Mouse (Mus musculus) G1E (cell line): Measurements from ENCODE around the gene Tmco1. TPM values are rescaled to one million over a fixed set of nuclear protein-coding genes. Genes with fewer than 3 reads are reported as not detected.

Experiments
- ATAC-seq: 2 replicates; pipeline ENCODE4 v1.8.0; 2016; ENCODE audit warnings: mild to moderate bottlenecking; ENCODE audit not compliant: insufficient number of reproducible peaks, poor library complexity, low FRiP score, severe bottlenecking; ENCODE audit errors: extremely low read depth
- DNase-seq: peaks from one replicate; pipeline ENCODE4 v3.0.0; 2012; ENCODE audit warnings: low spot score
- H3K27me3 ChIP-seq: 2 replicates; pipeline ENCODE4 v1.6.1; 2012; ENCODE audit warnings: mild to moderate bottlenecking, low read length, inconsistent platforms; ENCODE audit not compliant: insufficient read depth
- H3K36me3 ChIP-seq: replicated peaks from 2 replicates; pipeline ENCODE3; 2012; ENCODE audit warnings: mild to moderate bottlenecking, inconsistent platforms
- H3K4me1 ChIP-seq: 2 replicates; pipeline ENCODE4 v1.6.1; 2012; ENCODE audit warnings: low read depth, low read length, inconsistent platforms, mixed read lengths; ENCODE audit not compliant: insufficient read depth
- H3K4me3 ChIP-seq: 2 replicates; pipeline ENCODE4 v1.5.1; 2012; ENCODE audit warnings: low read depth, mild to moderate bottlenecking, inconsistent platforms, low read length, moderate library complexity, mixed read lengths
- H3K9me3 ChIP-seq: replicated peaks from 2 replicates; pipeline ENCODE4 v1.6.1; 2012; ENCODE audit warnings: inconsistent platforms
- CTCF ChIP-seq: IDR thresholded peaks from 2 replicates; pipeline ENCODE4 v1.5.1; 2012; ENCODE audit warnings: low read depth, low read length, inconsistent platforms, mixed read lengths
- GATA1 ChIP-seq: IDR thresholded peaks from 2 replicates; pipeline ENCODE4 v1.6.1; 2012; ENCODE audit warnings: borderline replicate concordance, low read length, inconsistent platforms, mixed read lengths
- GATA2 ChIP-seq: IDR thresholded peaks from 2 replicates; pipeline ENCODE4 v1.6.1; 2012; ENCODE audit warnings: low read depth, low read length, inconsistent platforms, borderline replicate concordance
- POLR2AphosphoS5 ChIP-seq: IDR thresholded peaks from 2 replicates; pipeline ENCODE4 v1.6.1; 2012; ENCODE audit warnings: low read depth, low read length, inconsistent platforms; ENCODE audit not compliant: insufficient replicate concordance
- TAL1 ChIP-seq: conservative IDR thresholded peaks from 2 replicates; pipeline ENCODE4 v1.6.1; 2012; ENCODE audit warnings: low read depth, low read length, inconsistent platforms, mixed read lengths
- polyA plus RNA-seq: library from polyadenylated mRNA; stranded (reverse); fragments of >175 nt; gene quantifications from 2 replicates; pipeline ENCODE4 v1.2.3, GENCODE M21; 2012
- total RNA-seq, 2 experiments: library from RNA; stranded (forward) in 1 of 2; stranded (reverse) in 1 of 2; fragments of 200-1000 nt in 1 of 2; fragments of >200 nt in 1 of 2; fragmentation: Nextera tagmentation in 1 of 2; gene quantifications; 2 replicates each; pipeline ENCODE4 v1.2.3; 2014 to 2017

Gene Tmco1
- total and polyA plus RNA-seq, 3 experiments, result 12.8 to 104 (median 66.0) TPM

DNA sequence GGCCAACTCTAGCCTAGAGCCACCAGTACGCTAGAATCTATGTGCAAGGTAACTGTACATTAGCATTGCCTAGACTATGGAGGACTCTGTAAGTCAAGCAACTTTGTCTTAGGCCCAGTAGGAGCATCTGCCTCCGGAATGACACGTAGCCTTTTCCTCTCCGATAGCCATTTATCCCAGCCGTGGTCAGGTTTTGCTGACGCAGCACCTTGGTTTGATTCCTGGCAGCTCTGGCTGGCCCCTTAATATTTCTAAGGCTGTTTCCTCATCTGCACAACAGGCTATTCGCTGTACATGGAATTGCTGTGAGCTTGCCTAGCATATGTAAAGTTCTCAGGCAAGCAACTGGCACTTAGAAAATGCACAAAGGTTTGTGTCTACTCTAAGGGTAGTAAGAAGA lies 64.6 kb downstream of the Tmco1 start:
- Histone ChIP-seq H3K9me3 (no peaks in the 10 kb centered on the region), H3K27me3 (no peaks in the 10 kb centered on the region), H3K4me3 (no peak overlapping the region), H3K4me1 (peaks cover 30% of the 10 kb centered on the region), H3K36me3 (peaks cover 43% of the 10 kb centered on the region)
- DNase-seq (no peak), ATAC-seq (no peak)
- no peak for TF ChIP-seq CTCF
- no peak for TF ChIP-seq POLR2AphosphoS5
- no peak for TF ChIP-seq GATA2
- no peak for TF ChIP-seq TAL1
- no peak for TF ChIP-seq GATA1

DNA sequence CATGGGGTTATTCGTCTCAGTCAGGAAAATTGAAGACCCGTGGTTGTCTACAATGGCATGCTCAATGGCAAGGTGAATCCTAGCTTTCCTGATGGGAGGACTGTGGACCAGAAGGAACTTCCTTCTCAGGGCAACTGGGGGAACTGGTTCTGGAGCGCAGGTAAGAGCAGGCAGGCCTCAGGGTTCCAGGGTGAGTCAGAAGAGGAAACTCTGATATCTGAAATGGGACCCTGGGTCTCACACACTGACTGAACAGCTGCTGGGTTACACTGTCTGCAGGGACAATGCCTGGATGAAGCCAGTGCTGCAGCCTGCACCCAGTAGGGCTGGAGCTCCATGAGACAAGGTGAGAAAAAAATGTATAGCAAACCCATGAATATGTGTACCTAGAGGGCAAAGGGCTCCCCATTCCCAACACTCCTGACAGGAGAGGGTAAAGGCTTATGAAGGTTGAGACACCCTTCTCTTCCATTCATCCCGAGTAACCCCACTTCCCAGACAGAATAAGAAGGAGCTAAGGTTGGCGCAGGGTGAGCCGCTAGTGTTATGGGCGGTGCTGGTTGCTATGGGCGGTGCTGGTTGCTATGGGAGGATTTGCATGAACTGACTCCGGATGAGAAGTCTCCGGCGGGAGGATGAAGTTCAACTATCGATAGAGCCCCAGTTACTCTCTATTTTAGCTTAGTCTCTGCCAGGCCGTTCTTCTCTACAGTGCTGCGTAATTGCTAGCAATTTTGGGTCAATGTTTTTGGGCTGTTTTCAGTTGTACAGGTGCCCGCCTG lies 66.0 kb downstream of the Tmco1 start:
- no peak for TF ChIP-seq CTCF
- no peak for TF ChIP-seq GATA1
- TF ChIP-seq TAL1, result no peak
- TF ChIP-seq GATA2, result no peak
- TF ChIP-seq POLR2AphosphoS5, result no peak
- Histone ChIP-seq H3K4me3 (no peak overlapping the region), H3K36me3 (peaks cover 31% of the 10 kb centered on the region), H3K9me3 (no peaks in the 10 kb centered on the region), H3K4me1 (peaks cover 16% of the 10 kb centered on the region), H3K27me3 (no peaks in the 10 kb centered on the region)
- no peak for DNase-seq
- no peak for ATAC-seq

DNA sequence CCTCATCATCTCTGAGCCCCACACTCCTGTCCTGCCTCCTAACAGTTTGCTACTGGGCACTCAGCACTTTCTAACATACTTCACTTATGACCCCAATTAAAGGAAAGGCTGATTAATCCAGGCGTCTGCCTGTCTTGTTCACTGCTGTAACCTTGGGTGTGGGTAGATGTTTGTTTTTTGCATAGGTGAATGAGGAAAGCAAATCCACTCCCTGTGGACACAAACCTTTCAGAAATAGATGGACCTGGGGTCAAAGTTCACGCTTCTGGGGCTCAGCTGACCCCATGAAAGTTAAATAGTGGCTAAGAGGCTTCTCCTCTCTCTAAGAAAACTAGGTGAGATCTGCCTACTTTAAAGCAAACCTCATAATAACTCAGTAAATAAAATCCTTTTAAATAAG lies 66.8 kb downstream of the Tmco1 start:
- H3K27me3 ChIP-seq, result no peaks in the 10 kb centered on the region
- ATAC-seq (no peak), DNase-seq (no peak)
- H3K9me3 ChIP-seq, result no peaks in the 10 kb centered on the region
- H3K36me3 ChIP-seq, result peaks cover 28% of the 10 kb centered on the region
- H3K4me1 ChIP-seq, result peaks cover 8% of the 10 kb centered on the region
- no peak for TF ChIP-seq TAL1
- TF ChIP-seq POLR2AphosphoS5, result no peak
- no peak for TF ChIP-seq CTCF
- TF ChIP-seq GATA1, result no peak
- no peak for TF ChIP-seq GATA2
- H3K4me3 ChIP-seq, result no peak overlapping the region

DNA sequence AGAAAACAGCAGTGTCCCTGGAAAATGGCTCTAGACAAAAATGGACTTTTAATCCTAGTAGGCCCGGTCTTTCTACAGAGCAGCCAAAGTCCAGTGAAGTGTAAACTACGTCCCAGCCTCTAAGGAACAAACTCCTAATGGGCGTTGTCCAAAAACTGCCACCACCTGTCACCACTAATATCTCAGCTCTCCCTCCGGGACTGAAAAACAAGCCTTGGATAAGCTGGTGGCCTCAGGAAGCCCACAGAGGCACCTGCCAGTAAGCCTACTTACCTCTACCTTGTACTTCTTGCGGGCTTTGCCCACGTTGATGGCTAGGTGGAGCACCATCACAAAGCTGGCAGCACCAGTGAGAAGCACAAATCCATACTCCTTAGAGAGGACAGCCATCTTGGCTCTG lies 69.8 kb downstream of the Tmco1 start:
- Histone ChIP-seq H3K9me3 (no peaks in the 10 kb centered on the region), H3K4me3 (no peak overlapping the region), H3K36me3 (peaks cover 19% of the 10 kb centered on the region), H3K4me1 (peaks cover 21% of the 10 kb centered on the region), H3K27me3 (no peaks in the 10 kb centered on the region)
- ATAC-seq (no peak), DNase-seq (no peak)
- TF ChIP-seq TAL1, result no peak

DNA sequence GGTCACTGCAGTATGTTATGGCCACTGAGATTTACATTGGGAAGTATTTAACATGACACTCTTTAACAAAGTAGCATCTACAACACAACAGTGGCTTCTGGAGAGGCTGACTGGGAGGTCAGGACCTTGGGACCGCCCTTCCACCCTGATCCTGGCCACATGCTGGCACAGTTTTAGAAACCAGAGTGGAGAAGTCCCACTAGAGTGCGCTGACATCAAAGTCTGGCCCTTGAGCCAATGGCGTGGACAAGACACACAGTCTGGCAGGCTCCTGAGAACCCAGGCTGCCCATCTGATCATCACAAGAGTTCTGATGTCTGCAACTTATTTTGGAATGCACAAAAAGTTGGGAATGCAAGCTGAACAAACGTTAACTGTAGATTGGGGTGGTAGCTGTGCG lies 71.6 kb downstream of the Tmco1 start:
- no peak for DNase-seq
- H3K36me3 ChIP-seq, result peaks cover 10% of the 10 kb centered on the region

DNA sequence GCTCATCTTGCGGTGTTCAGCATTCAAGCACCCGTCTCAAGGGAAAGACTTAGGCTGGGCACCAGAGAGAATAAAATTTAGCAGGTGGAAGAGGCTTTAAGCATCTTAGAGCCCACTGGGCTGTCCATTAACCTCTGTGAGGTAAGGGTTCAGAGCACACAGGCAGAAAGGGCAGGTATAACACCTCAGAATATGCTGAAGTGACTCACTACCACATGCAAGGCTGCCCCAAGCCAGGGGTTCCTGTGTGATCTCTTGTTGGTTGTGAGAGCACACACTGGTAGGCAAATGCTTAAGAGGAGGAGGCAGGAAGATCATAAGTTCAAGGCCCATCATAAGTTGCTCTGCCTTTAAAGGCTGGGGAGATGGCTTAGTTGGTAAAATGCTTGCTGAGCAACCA lies 72.0 kb downstream of the Tmco1 start:
- Histone ChIP-seq H3K4me3 (no peak overlapping the region), H3K4me1 (peaks cover 43% of the 10 kb centered on the region), H3K36me3 (peaks cover 10% of the 10 kb centered on the region), H3K9me3 (no peaks in the 10 kb centered on the region), H3K27me3 (no peaks in the 10 kb centered on the region)
- DNase-seq (no peak), ATAC-seq (no peak)
- TF ChIP-seq GATA1 (no peak), CTCF (no peak), GATA2 (no peak), TAL1 (no peak), POLR2AphosphoS5 (no peak)

More for the DNA sequence above, 71.6 kb downstream of the Tmco1 start:
- no peak for ATAC-seq
- no peaks in the 10 kb centered on the region for H3K9me3 ChIP-seq
- H3K27me3 ChIP-seq, result no peaks in the 10 kb centered on the region
- peaks cover 39% of the 10 kb centered on the region for H3K4me1 ChIP-seq
- no peak overlapping the region for H3K4me3 ChIP-seq
- TF ChIP-seq TAL1 (no peak), GATA1 (no peak), CTCF (no peak), GATA2 (no peak), POLR2AphosphoS5 (no peak)
